Mouse (Mus musculus) MEL (cell line): ENCODE results near the gene Zar1. TPM values are rescaled to one million over a fixed set of nuclear protein-coding genes. Genes with fewer than 3 reads are reported as not detected.
"Not testable (repeated sequence)": the region's sequence is repeated elsewhere in the genome, so short reads cannot be mapped to it uniquely, and the experiment has no call there.

Experiments used
- DNase-seq: peaks from one replicate; pipeline ENCODE4 v3.0.0; 2011; ENCODE audit warnings: low read depth, low spot score
- H3K27ac ChIP-seq: 2 replicates; pipeline ENCODE4 v1.5.1; 2012; ENCODE audit warnings: low read depth, mild to moderate bottlenecking, control low read depth, low read length, moderate library complexity; ENCODE audit not compliant: control insufficient read depth
- H3K27me3 ChIP-seq, 2 experiments: fragments of 150-350 bp in 1 of 2; sonication (generic) in 1 of 2; 2 replicates each; pipeline ENCODE4 v1.6.1; 2012; ENCODE audit warnings: low read length in 2 of 2, mild to moderate bottlenecking in 2 of 2, improper control_type of control experiment in 1 of 2, moderate library complexity in 1 of 2; ENCODE audit not compliant: insufficient read depth in 2 of 2, control insufficient read depth in 1 of 2
- H3K36me3 ChIP-seq, 2 experiments: 2 replicates each; pipeline ENCODE4 v1.6.1; 2012 to 2014; ENCODE audit warnings: low read length in 2 of 2, improper control_type of control experiment in 1 of 2, inconsistent platforms in 1 of 2, mild to moderate bottlenecking in 1 of 2; ENCODE audit not compliant: insufficient read depth in 2 of 2, control insufficient read depth in 1 of 2
- H3K4me1 ChIP-seq, 2 experiments: fragments of 150-350 bp in 1 of 2; sonication (generic) in 1 of 2; 2 replicates each; pipeline ENCODE4 v1.6.1; 2012; ENCODE audit warnings: low read length in 2 of 2, improper control_type of control experiment in 1 of 2, mild to moderate bottlenecking in 1 of 2; ENCODE audit not compliant: insufficient read depth in 2 of 2, control insufficient read depth in 1 of 2
- H3K4me3 ChIP-seq, 2 experiments: fragments of 150-350 bp in 1 of 2; sonication (generic) in 1 of 2; 2 replicates each; pipeline ENCODE4 v1.5.1; 2012; ENCODE audit warnings: low read depth in 2 of 2, low read length in 2 of 2, mild to moderate bottlenecking in 2 of 2, moderate library complexity in 2 of 2, control low read depth in 1 of 2, improper control_type of control experiment in 1 of 2; ENCODE audit not compliant: control insufficient read depth in 1 of 2, insufficient read depth in 1 of 2
- H3K79me2 ChIP-seq: 2 replicates; pipeline ENCODE4 v1.6.1; 2012; ENCODE audit warnings: mild to moderate bottlenecking, low read length, moderate library complexity; ENCODE audit not compliant: control insufficient read depth, poor library complexity, insufficient read depth
- H3K9ac ChIP-seq: 2 replicates; pipeline ENCODE4 v1.6.1; 2012; ENCODE audit warnings: low read depth, mild to moderate bottlenecking, control low read depth, low read length, moderate library complexity; ENCODE audit not compliant: control insufficient read depth, poor library complexity, severe bottlenecking
- H3K9me3 ChIP-seq: fragments of 150-350 bp; sonication (generic); replicated peaks from 2 replicates; pipeline ENCODE4 v1.6.1; 2012; ENCODE audit warnings: mild to moderate bottlenecking, low read length, improper control_type of control experiment, moderate library complexity; ENCODE audit not compliant: insufficient read depth
- BHLHE40 ChIP-seq: IDR thresholded peaks from 2 replicates; pipeline ENCODE4 v1.6.1; 2012; ENCODE audit warnings: low read depth, mild to moderate bottlenecking, inconsistent platforms, low read length, improper control_type of control experiment, borderline replicate concordance
- CHD2 ChIP-seq: IDR thresholded peaks from 2 replicates; pipeline ENCODE4 v1.6.1; 2011; ENCODE audit warnings: low read length, improper control_type of control experiment
- E2F4 ChIP-seq: IDR thresholded peaks from 2 replicates; pipeline ENCODE4 v1.6.1; 2011; ENCODE audit warnings: low read depth, low read length, improper control_type of control experiment, borderline replicate concordance
- EP300 ChIP-seq, 2 experiments: IDR thresholded peaks; 2 replicates each; pipeline ENCODE4 v1.6.1; 2011; ENCODE audit warnings: improper control_type of control experiment in 2 of 2, low read length in 2 of 2, low read depth in 1 of 2, mild to moderate bottlenecking in 1 of 2
- ETS1 ChIP-seq: IDR thresholded peaks from 2 replicates; pipeline ENCODE4 v1.6.1; 2012; ENCODE audit warnings: low read depth, mild to moderate bottlenecking, inconsistent platforms, low read length, improper control_type of control experiment, moderate library complexity
- GABPA ChIP-seq: IDR thresholded peaks from 2 replicates; pipeline ENCODE4 v1.6.1; 2012; ENCODE audit warnings: low read depth, mild to moderate bottlenecking, inconsistent platforms, low read length, improper control_type of control experiment, moderate library complexity
- GATA1 ChIP-seq: IDR thresholded peaks from 2 replicates; pipeline ENCODE4 v1.6.1; 2011; ENCODE audit warnings: low read depth, low read length, improper control_type of control experiment
- HCFC1 ChIP-seq: IDR thresholded peaks from 2 replicates; pipeline ENCODE4 v1.6.1; 2012; ENCODE audit warnings: low read depth, mild to moderate bottlenecking, inconsistent platforms, low read length, improper control_type of control experiment, moderate library complexity
- JUND ChIP-seq: IDR thresholded peaks from 2 replicates; pipeline ENCODE4 v1.6.1; 2011; ENCODE audit warnings: low read depth, mild to moderate bottlenecking, improper control_type of control experiment, low read length
- KAT2A ChIP-seq: conservative IDR thresholded peaks from 2 replicates; pipeline ENCODE4 v1.6.1; 2012; ENCODE audit warnings: low read depth, low read length, improper control_type of control experiment, inconsistent platforms
- MAFK ChIP-seq: IDR thresholded peaks from 2 replicates; pipeline ENCODE4 v1.6.1; 2011; ENCODE audit warnings: low read depth, mild to moderate bottlenecking, low read length, improper control_type of control experiment, borderline replicate concordance
- MAX ChIP-seq: IDR thresholded peaks from 2 replicates; pipeline ENCODE4 v1.6.1; 2011; ENCODE audit warnings: low read length, improper control_type of control experiment
- MEF2A ChIP-seq: IDR thresholded peaks from 2 replicates; pipeline ENCODE4 v1.6.1; 2014; ENCODE audit warnings: low read depth, mild to moderate bottlenecking, inconsistent platforms, low read length, improper control_type of control experiment; ENCODE audit not compliant: poor library complexity, insufficient replicate concordance, severe bottlenecking; ENCODE audit errors: extremely low read depth
- MYB ChIP-seq: IDR thresholded peaks from 2 replicates; pipeline ENCODE4 v1.6.1; 2011; ENCODE audit warnings: mild to moderate bottlenecking, low read depth, low read length, improper control_type of control experiment
- MYC ChIP-seq: IDR thresholded peaks from 2 replicates; pipeline ENCODE4 v1.6.1; 2011; ENCODE audit warnings: low read depth, mild to moderate bottlenecking, low read length, improper control_type of control experiment, moderate library complexity
- NRF1 ChIP-seq: IDR thresholded peaks from 2 replicates; pipeline ENCODE4 v1.6.1; 2014; ENCODE audit warnings: low read depth, mild to moderate bottlenecking, inconsistent platforms, low read length, improper control_type of control experiment, moderate library complexity; ENCODE audit not compliant: poor library complexity, insufficient read depth, severe bottlenecking
- POLR2A ChIP-seq, 2 experiments: IDR thresholded peaks; 2 replicates each; pipeline ENCODE4 v1.6.1; 2011 to 2012; ENCODE audit warnings: low read length in 2 of 2, mild to moderate bottlenecking in 2 of 2, control low read depth in 1 of 2, improper control_type of control experiment in 1 of 2, low read depth in 1 of 2, moderate library complexity in 1 of 2; ENCODE audit not compliant: control insufficient read depth in 1 of 2, insufficient read depth in 1 of 2, poor library complexity in 1 of 2
- RAD21 ChIP-seq: IDR thresholded peaks from 2 replicates; pipeline ENCODE4 v1.6.1; 2011; ENCODE audit warnings: mild to moderate bottlenecking, low read depth, low read length, improper control_type of control experiment
- RCOR1 ChIP-seq: IDR thresholded peaks from 2 replicates; pipeline ENCODE4 v1.6.1; 2012; ENCODE audit warnings: low read depth, mild to moderate bottlenecking, inconsistent platforms, low read length, improper control_type of control experiment
- SIN3A ChIP-seq: IDR thresholded peaks from 2 replicates; pipeline ENCODE4 v1.6.1; 2012; ENCODE audit warnings: low read length, improper control_type of control experiment, inconsistent platforms
- SMC3 ChIP-seq: IDR thresholded peaks from 2 replicates; pipeline ENCODE4 v1.6.1; 2011; ENCODE audit warnings: low read depth, low read length, improper control_type of control experiment
- TAL1 ChIP-seq: IDR thresholded peaks from 2 replicates; pipeline ENCODE4 v1.6.1; 2012; ENCODE audit warnings: mild to moderate bottlenecking, inconsistent platforms, low read length, moderate library complexity, mixed read lengths
- TBP ChIP-seq: IDR thresholded peaks from 2 replicates; pipeline ENCODE4 v1.8.0; 2011; ENCODE audit warnings: low read depth, low read length, improper control_type of control experiment
- TCF12 ChIP-seq: IDR thresholded peaks from 2 replicates; pipeline ENCODE4 v1.6.1; 2014; ENCODE audit warnings: low read depth, mild to moderate bottlenecking, inconsistent platforms, low read length, improper control_type of control experiment, moderate library complexity
- USF2 ChIP-seq, 2 experiments: IDR thresholded peaks; 2 replicates each; pipeline ENCODE4 v1.6.1; 2011 to 2012; ENCODE audit warnings: improper control_type of control experiment in 2 of 2, low read length in 2 of 2, borderline replicate concordance in 1 of 2, inconsistent platforms in 1 of 2, low read depth in 1 of 2, mild to moderate bottlenecking in 1 of 2; ENCODE audit not compliant: insufficient read depth in 1 of 2
- ZC3H11A ChIP-seq: IDR thresholded peaks from 2 replicates; pipeline ENCODE4 v1.6.1; 2012; ENCODE audit warnings: low read depth, mild to moderate bottlenecking, inconsistent platforms, low read length, improper control_type of control experiment
- ZKSCAN1 ChIP-seq: IDR thresholded peaks from 2 replicates; pipeline ENCODE4 v1.6.1; 2012; ENCODE audit warnings: low read depth, mild to moderate bottlenecking, inconsistent platforms, low read length, improper control_type of control experiment, moderate library complexity
- ZMIZ1 ChIP-seq: IDR thresholded peaks from 2 replicates; pipeline ENCODE4 v1.6.1; 2012; ENCODE audit warnings: low read depth, mild to moderate bottlenecking, inconsistent platforms, low read length, improper control_type of control experiment, moderate library complexity
- ZNF384 ChIP-seq: IDR thresholded peaks from 2 replicates; pipeline ENCODE4 v1.6.1; 2012; ENCODE audit warnings: low read depth, mild to moderate bottlenecking, inconsistent platforms, low read length, improper control_type of control experiment
- polyA plus RNA-seq, 2 experiments: library from polyadenylated mRNA; stranded (reverse) in 1 of 2; unstranded in 1 of 2; fragments of >175 nt in 1 of 2; fragments of >200 nt in 1 of 2; gene quantifications; 2 replicates each; pipeline versions ENCODE4 v1.2.1 to v1.2.4; 2012; ENCODE audit warnings: low replicate concordance in 2 of 2, low read depth in 1 of 2; ENCODE audit not compliant: insufficient read length in 2 of 2, insufficient read depth in 1 of 2, missing spikeins in 1 of 2
- total RNA-seq: library from RNA; depleted of rRNA; stranded (reverse); fragments of 300-350 nt; gene quantifications from 2 replicates; pipeline ENCODE4 v1.2.3, GENCODE M21; 2012

Gene Zar1
- total and polyA plus RNA-seq, 3 experiments: 0.93 TPM; not detected in 2

DNA sequence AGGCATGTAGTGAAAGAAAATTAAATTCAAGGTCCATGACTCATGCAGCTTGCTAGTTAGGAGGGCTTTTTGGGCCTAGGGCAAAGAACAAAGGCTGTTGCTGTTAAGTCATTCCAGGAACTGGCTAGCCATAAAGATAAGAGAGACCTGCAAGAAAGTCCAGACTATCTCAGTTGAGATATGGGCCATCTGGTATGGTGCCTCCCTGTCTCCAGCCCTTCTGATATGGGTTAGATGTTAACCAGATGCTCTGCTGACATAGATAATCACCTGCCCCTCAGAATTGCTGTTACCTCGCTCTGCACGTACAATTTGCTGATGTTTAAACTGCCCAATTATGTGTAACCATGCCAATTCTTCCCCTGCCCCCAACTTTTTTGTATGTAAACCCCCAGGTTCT lies 17.9 kb downstream of the Zar1 start:
- not testable (repeated sequence) for H3K9ac ChIP-seq, H3K79me2 ChIP-seq, H3K27me3 ChIP-seq, H3K9me3 ChIP-seq, H3K4me3 ChIP-seq, H3K4me1 ChIP-seq
- peaks cover 0 to 16% of the 10 kb centered on the region in 2 experiments; a peak in 2 of 4 replicates for H3K36me3 ChIP-seq
- TF ChIP-seq GATA1: peak; percentile 53
- TF ChIP-seq TAL1: peak; percentile 62
- peak; percentile 67 for TF ChIP-seq TCF12
- peak; percentile 36 to 72; a peak in 3 of 4 replicates for TF ChIP-seq EP300 (IDR thresholded peaks at IDR 0.05; ENCODE audit: low read depth in 1 of 2, low read length in 2 of 2)
- 0 out of 2 replicates have a peak, but pooled peaks have one; percentile 24 for TF ChIP-seq ETS1
- DNase-seq: peak; percentile 47
- H3K27ac ChIP-seq: peak overlapping the region; percentile 20

DNA sequence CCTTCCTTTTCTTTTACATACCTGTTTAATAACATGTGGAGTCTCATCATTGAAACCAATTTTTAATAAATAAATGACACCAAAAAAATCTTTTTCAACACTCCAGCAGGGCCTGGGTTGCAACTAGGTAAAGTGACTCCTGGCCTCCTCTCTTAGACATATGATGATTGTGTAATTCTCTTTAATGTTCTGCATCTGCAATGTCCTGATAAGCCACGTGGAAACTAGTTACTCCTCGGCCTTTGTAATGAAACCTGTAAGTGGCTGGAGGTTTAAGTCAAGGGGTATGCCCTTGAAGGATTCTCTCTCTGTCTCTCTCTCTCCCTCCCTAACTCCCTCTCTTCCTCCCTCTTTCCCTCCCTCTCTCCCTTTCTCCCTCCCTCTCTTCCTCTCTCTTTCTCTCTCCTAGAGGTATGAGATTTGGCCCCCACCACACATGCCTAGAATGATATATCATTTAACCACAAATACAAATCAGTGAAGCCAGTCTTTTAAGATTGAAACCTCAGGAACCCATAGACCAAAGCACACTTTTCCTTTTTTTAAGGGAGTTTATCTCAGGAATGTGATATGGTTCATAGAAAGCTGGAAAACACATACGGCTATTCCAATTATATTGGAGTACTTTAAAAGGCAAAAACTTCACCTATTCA lies 20.0 kb downstream of the Zar1 start:
- Histone ChIP-seq H3K79me2 (peaks cover 11% of the 10 kb centered on the region), H3K36me3 (peaks cover 0 to 29% of the 10 kb centered on the region in 2 experiments; a peak in 2 of 4 replicates), H3K4me3 (no peak overlapping the region), H3K9me3 (no peaks in the 10 kb centered on the region), H3K27ac (no peak overlapping the region), H3K27me3 (no peaks in the 10 kb centered on the region), H3K9ac (no peak overlapping the region), H3K4me1 (peaks cover 4 to 11% of the 10 kb centered on the region in 2 experiments)
- DNase-seq: peak; percentile 70
- TF ChIP-seq ZC3H11A: no peak
- no peak for TF ChIP-seq POLR2A (IDR thresholded peaks at IDR 0.05; ENCODE audit: control insufficient read depth in 1 of 2, insufficient read depth in 1 of 2, low read depth in 1 of 2, low read length in 2 of 2, poor library complexity in 1 of 2)
- TF ChIP-seq EP300 (IDR thresholded peaks at IDR 0.05; ENCODE audit: low read depth in 1 of 2, low read length in 2 of 2): peak; percentile 27 to 41; a peak in 2 of 4 replicates
- TF ChIP-seq MAX: peak; percentile 75
- TF ChIP-seq ZNF384: no peak
- TF ChIP-seq HCFC1: no peak
- no peak for TF ChIP-seq USF2 (IDR thresholded peaks at IDR 0.05; ENCODE audit: borderline replicate concordance in 1 of 2, insufficient read depth in 1 of 2, low read depth in 1 of 2, low read length in 2 of 2)
- no peak for TF ChIP-seq E2F4
- TF ChIP-seq SIN3A: no peak
- no peak for TF ChIP-seq ZMIZ1
- TF ChIP-seq TCF12: peak; percentile 45; the same call in 1 of the 2 replicates
- TF ChIP-seq JUND: no peak
- TF ChIP-seq BHLHE40: no peak
- TF ChIP-seq ETS1: no peak
- TF ChIP-seq GABPA: no peak
- TF ChIP-seq RCOR1: peak; percentile 92
- TF ChIP-seq RAD21: no peak
- TF ChIP-seq NRF1: no peak
- TF ChIP-seq MEF2A: no peak
- no peak for TF ChIP-seq MYB
- TF ChIP-seq MAFK: no peak
- TF ChIP-seq SMC3: no peak
- no peak for TF ChIP-seq KAT2A
- TF ChIP-seq GATA1: 0 out of 2 replicates have a peak, but pooled peaks have one; percentile 31
- TF ChIP-seq CHD2: no peak
- TF ChIP-seq TBP: no peak
- peak; percentile 66; the same call in 1 of the 2 replicates for TF ChIP-seq MYC
- TF ChIP-seq ZKSCAN1: no peak
